Mouse (Mus musculus): ENCODE data around the gene Ugt2a2.
"Not testable (repeated sequence)": the region's sequence is repeated elsewhere in the genome, so short reads cannot be mapped to it uniquely, and the experiment has no call there.

The Ugt2a2 gene

DNA sequence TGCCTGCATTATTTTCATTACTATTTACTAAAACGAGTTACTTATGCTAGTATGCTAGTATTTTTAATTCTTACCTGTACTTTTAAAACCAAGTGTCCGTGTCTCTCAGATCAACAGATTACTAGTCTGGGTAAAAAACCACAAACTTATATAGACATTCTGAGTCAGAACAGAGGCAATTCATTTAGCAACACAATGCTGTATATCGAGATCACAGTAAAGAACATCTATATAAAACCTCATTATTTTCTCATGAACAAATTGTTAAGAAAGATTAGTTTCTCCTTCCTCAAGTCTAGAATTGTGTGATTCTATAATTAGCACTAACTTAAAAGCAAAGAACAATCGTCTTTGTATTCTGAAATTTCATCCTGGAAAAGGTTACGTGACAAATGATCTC is at the start of gene Ugt2a2:
Gene Ugt2a2 (minus strand): TSS at position 101 of the 400 bp plus-strand sequence.
- DNase-seq (ENCODE audit: low read depth, low spot score) = no peak

DNA sequence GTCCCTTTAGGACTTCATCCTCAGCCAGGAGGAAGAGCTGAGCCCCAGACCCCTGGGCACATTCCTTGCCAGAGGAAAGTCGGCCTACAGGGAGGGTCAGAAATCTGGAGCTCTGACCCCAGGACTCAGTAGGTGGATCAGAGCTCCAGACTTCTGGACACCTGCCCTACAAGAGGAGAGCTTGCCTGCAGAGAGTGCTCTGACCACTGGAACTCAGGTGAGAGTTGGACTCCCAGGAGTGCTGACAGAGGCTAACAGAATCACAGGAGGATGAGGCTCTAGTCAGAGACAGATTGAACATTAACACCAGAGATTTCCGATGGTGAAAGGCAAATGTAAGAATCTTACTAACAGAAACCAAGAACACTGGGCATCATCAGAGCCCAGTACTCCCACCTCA is 41.5 kb upstream of the Ugt2a2 start:
- not testable (repeated sequence) for DNase-seq (ENCODE audit: low read depth, low spot score)

DNA sequence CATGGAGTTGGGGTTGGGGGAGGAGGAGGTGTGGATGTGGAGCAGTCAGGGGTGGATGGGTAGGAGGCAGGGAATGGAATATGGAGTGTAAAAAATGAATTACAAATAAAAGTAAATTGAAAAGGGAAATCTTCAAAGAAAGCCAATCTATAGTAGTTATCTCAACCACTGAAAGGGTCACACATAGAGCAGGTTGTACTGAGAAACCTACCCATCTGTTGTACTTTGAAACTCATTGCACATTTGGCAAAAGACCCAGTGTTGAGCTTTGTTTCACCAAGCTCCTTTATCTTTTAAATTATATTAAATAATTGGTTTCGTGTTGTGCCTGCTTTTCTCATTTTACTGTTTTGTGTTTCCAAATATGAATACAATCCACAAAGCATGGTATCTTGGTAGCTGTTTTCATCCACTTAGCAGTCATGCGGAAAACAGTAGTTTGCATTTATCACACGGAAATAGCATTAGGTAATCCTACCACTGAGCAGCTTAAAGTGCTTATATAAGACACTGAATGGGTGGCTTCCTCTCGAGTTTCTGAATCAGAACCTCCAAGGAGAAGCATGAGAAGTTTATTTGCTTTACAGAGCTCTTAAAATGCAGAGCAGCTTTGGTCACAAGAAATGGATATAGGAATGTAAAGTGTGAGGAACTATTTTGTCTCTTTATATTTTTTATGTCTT is 23.9 kb upstream of the Ugt2a2 start:
- DNase-seq (ENCODE audit: low read depth, low spot score) = no peak

DNA sequence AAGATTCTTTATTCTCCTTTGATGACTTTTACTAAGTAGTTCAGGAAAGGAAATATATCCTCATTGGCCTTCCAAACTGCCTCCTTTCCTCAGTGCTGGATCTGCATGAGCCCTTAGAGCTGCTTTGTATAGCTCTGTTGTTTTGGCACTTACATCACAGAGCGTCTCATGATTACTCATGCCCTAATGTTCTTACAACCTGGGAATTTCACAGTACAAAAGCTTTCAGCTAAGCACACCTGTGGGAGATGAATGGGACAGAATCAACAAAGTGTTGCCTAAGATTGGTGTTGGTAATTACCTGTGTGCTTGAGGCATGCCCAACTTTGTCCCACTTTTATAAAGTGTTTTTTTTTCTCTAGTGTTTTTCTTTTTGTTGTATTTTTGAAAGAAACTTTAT is 20.6 kb upstream of the Ugt2a2 start:
- no peak for DNase-seq (ENCODE audit: low read depth, low spot score)

DNA sequence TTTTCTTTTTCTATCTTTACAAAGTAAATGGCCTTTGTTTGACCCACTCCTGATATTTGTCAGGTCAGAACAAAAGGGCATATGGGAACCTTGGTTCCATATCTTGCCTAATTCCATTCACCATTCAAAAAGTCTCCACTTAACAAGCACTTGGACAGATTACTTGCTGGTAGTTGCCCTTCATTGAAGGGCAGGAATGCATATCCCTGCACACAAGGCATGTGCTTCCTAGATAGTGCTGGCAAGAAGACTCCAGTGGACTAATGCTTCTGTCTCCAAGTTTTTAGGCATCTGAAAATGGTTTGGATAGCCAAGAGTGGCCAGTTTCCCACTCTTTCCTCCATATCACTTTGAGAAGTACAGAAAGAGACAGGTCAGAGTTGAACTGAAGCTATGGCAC is 17.3 kb upstream of the Ugt2a2 start:
- DNase-seq (ENCODE audit: low read depth, low spot score) = peak; percentile 0

DNA sequence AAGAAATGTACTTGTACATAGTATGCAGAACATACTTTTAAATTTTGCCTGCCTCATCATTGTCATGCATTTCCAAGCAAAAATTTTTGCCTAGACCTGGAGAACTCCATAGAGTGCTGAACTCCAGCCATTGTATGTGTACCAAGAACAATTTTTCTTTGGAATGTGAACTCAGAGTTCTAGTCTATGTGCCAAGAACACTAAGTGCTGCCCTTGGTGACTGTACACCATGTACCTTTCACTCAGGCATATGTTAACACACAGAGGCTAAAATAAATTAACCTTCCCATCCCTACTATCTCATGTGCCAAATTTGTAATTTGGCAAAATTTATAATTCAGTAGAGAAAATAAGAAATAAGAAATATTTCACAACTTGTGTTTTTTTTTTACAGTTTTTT is 16.9 kb upstream of the Ugt2a2 start:
- DNase-seq (ENCODE audit: low read depth, low spot score) = peak; percentile 32

DNA sequence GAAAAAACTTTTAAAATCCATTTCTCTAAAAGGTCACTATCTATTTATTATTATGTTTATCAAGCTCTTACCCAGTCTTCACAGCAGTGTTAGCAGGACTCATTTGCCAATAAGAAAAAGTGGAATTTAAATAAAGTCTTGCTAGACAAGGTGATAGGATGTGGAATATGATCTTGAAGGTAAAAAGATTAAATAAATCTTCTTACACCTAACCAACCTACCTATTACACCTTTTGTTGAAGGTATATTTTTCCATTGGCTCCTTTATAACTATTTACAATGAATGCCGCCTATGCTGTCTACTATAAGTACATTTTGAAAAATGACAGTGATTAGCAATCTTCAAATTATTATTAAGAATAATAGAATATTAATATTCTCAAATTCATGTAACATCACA is 8.7 kb upstream of the Ugt2a2 start, which contains the start of gene Ugt2a1:
Gene Ugt2a1 (minus strand): TSS at position 101 of the 400 bp plus-strand sequence.
- DNase-seq (ENCODE audit: low read depth, low spot score) = no peak

DNA sequence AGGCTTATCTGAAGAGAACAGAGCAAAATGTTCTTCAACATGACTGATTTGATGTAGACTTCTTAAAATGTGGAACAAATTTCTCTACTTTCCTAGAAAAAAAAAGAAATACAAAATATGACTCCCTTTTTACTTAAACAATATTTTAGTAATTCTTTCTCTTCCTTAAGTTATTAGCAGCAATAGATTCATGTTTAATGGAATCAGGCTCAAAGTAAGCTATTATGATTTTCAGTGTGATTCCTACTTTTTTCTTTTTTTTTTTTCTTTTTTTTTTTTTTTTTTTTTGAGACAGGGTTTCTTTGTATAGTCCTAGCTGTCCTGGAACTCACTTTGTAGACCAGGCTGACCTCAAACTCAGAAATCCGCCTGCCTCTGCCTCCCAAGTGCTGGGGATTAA is 4.6 kb upstream of the Ugt2a2 start, which contains the start of gene Gm43638:
Gene Gm43638 (minus strand): TSS at position 101 of the 400 bp plus-strand sequence.
- not testable (repeated sequence) for DNase-seq (ENCODE audit: low read depth, low spot score)

DNA sequence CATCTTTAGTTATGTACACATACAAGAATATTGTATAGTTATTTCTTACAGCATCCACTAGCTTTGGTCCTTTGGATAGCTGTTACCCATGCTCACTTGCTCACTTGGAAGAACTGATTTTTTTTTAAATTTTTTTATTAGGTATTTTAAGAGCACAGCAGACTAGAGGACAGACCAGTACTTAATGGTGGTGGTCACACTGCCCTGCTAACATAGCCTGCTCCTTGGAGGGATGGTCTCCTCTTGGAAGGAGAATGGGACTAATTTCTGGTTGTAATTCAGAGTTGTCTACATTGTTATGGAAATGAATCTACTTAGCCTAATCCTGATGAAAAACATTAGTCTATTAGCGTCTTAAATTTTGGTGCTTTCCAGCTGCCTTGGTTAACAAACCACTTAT is 23.2 kb downstream of the Ugt2a2 start:
- no peak for DNase-seq (ENCODE audit: low read depth, low spot score)

DNA sequence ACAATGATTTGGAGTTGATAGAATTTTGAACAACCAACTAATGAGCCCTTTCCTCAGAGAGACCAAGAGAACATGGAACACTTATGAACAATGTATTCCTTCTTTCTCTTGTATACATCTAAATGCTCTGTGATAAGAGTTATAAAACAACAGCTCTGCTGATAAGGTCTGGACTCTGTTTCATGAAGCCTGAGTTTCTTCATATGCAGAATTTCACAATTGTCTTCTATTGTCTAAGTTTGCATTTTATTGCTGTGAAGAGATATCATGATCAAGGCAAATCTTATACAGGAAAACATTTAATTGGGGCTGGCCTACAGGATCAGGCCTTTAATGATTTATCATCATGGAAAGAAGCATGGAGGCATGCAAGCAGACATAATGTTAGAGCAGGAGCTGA is 24.4 kb downstream of the Ugt2a2 start:
- DNase-seq (ENCODE audit: low read depth, low spot score) = no peak

DNA sequence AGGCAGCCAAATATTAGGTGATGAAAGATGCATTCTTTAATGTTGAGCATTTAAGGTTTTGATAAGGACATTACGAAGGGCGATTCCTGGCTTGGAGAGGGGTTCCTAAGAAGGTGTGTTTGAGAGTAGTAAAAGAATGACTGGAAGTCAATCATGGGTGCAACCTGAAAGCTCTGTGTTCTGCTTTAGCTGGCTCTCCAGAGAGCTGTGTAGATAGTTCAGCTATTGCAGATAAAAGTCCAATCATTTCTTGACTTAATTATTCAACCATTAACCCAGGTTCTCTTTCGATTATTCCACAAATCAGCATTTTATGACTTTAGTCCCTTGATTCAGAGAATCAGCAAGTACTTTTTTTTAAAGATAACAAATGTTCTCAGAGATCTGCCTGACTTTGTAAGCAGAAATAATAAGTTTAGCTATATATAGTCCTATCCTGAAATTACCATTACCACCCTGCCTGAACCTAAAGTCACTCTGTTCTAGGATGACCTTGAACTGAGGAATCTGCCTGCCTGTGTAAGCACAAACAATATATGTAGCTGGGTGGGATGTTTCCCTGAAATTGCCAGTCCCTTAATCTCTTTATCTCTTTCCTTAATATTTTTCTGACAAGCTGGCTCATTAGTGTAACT is 25.7 kb downstream of the Ugt2a2 start:
- DNase-seq (ENCODE audit: low read depth, low spot score) = no peak

DNA sequence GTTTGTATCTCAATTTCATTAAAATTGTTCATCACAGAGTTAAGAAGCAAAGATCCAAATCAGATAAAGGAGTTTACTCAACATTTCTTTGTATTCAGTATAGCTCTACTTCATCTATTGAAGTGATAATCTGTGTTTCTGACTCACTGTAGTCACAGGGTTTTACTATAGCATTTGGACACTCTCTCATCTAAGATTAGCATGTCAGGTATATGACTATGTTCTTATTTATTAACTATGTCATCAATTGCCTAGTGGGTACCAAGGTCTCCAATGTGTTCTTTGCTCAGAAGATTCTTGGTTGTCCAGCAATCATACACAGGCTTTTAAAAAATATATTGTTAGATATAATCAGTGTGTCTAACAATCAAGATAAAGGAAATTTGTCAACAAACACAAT is 26.5 kb downstream of the Ugt2a2 start:
- no peak for DNase-seq (ENCODE audit: low read depth, low spot score)

DNA sequence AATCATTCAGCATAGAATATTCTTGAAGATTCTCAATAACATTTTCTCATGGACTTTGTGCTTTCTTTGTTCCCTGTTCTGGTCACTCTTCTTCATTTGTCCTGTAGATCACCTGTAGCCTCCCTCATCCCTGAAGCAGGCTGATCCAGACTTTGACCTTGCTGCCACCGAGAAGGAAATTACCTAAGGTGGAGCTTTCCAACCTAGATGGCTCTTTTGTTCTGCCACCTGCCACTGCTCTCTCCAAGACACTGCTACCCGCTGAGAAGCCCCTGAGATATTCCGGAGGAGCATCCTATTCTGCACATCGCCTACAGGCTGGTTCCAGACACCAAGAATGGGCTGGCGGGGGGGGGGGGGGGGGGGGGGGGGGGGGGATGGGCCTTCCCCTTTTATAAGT is 29.5 kb downstream of the Ugt2a2 start:
- not testable (repeated sequence) for DNase-seq (ENCODE audit: low read depth, low spot score)

DNA sequence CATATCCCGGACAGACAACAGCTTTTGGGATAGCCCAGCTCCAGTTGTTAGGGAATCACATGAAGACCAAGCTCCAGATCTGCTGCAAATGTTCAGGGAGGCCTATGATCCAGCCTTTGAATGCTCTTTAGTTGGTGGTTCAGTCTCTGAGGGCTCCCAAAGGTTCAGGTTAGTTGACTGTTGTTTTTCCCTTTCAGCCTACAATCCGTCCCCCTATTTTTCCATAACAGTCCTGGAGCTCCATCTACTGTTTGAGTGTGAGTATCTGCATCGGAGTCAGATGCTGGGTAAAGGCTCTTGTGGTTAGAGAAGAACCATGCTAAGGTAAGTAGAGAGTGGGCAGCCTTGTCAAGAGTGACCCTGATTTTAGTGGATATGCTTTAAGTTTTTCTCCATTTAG is 45.8 kb downstream of the Ugt2a2 start:
- DNase-seq (ENCODE audit: low read depth, low spot score) = no peak

DNA sequence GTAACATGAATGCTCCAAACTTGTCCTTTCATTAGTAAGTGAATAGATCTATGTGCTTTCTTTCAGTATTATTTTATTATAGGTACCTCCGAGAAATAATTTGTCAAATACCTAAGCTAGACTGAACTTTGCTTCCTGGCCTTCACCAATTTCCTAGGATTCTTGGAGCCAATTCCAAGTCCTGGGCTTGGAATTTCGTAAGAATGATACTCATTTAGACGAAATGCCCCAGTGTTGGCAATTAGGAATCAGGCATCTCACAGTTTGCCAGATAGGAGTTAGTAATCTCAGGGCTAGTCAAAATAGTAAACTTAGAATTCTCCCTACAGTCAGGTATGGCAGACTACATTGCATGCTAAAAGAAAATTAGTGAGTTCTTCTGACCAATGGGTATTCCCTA is 56.4 kb downstream of the Ugt2a2 start:
- no peak for DNase-seq (ENCODE audit: low read depth, low spot score)

DNA sequence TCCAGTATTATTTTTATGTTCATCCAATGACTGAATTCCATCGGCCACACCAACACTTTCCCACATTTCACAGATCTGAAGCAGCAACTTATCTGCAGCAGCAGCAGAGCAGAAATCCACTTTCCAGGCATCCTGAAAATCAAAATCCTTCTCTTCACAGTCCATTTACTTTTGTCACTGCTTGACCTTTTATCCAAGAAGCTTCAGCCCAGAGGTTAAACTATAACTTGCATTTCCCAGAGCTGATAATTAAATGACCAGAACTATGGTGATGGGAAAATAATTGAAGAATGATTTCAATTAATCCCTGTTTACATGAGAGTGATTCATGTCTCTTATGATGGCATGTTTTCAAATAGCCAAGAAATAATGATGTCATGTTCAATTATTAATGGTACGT is 58.0 kb downstream of the Ugt2a2 start, which contains the start of gene Ugt2b38:
Gene Ugt2b38 (minus strand): TSS at position 163 of the 400 bp plus-strand sequence.
- DNase-seq (ENCODE audit: low read depth, low spot score) = not testable (repeated sequence)

Measured in skeletal muscle tissue, adult 2 months (tissue).